Mouse (Mus musculus) olfactory bulb, adult 2 months (tissue): ENCODE measurements around the gene Ddx24.

Source experiments
- CTCF ChIP-seq: fragments of 200-500 bp; IDR thresholded peaks from 2 replicates; pipeline ENCODE4 v1.5.1; 2012; ENCODE audit warnings: low read depth, mild to moderate bottlenecking, low read length, moderate library complexity; ENCODE audit not compliant: insufficient read depth
- POLR2A ChIP-seq: fragments of 200-500 bp; IDR thresholded peaks from 2 replicates; pipeline ENCODE4 v1.6.1; 2012; ENCODE audit warnings: mild to moderate bottlenecking, low read depth, low read length, moderate library complexity; ENCODE audit not compliant: insufficient read depth

GRCm38 (mm10) chr12:103361539-103362307 lies 63.9 kb downstream of the Ddx24 start:
- TF ChIP-seq CTCF: no peak
- TF ChIP-seq POLR2A: no peak
